Mouse (Mus musculus): ENCODE data around the gene Gm45837. TPM values are rescaled to one million over a fixed set of nuclear protein-coding genes. Genes with fewer than 3 reads are reported as not detected.

Gene Gm45837
- total and polyA plus RNA-seq, 2 experiments = not detected

GRCm38 (mm10) chr7:101449855-101450254, 39.2 kb downstream of the Gm45837 start:
- no peak for DNase-seq (ENCODE audit: extremely low read depth, low read depth, low spot score)
- Histone ChIP-seq H3K36me3 (ENCODE audit: control insufficient read depth, insufficient read depth, low read length) (no peaks in the 10 kb centered on the region), H3K27ac (replicated peaks; ENCODE audit: insufficient read depth, low read depth, low read length) (no peak overlapping the region), H3K9ac (ENCODE audit: low read depth, low read length) (no peak overlapping the region), H3K79me2 (ENCODE audit: control insufficient read depth, insufficient read depth, low read length) (no peaks in the 10 kb centered on the region), H3K27me3 (ENCODE audit: control insufficient read depth, insufficient read depth, low read length) (no peaks in the 10 kb centered on the region), H3K4me3 (ENCODE audit: insufficient read depth, low read depth, low read length) (no peak overlapping the region), H3K4me1 (ENCODE audit: control insufficient read depth, insufficient read depth, low read length) (peaks cover 1% of the 10 kb centered on the region; the same call in 1 of the 2 replicates)
- TF ChIP-seq POLR2A (IDR thresholded peaks at IDR 0.05; ENCODE audit: extremely low read depth, insufficient read depth, low read length) (no peak), CTCF (IDR thresholded peaks at IDR 0.05; ENCODE audit: low read depth, low read length) (no peak)
- WGBS = 35% methylated on average over 3 of the region's 3 CpGs

DNA sequence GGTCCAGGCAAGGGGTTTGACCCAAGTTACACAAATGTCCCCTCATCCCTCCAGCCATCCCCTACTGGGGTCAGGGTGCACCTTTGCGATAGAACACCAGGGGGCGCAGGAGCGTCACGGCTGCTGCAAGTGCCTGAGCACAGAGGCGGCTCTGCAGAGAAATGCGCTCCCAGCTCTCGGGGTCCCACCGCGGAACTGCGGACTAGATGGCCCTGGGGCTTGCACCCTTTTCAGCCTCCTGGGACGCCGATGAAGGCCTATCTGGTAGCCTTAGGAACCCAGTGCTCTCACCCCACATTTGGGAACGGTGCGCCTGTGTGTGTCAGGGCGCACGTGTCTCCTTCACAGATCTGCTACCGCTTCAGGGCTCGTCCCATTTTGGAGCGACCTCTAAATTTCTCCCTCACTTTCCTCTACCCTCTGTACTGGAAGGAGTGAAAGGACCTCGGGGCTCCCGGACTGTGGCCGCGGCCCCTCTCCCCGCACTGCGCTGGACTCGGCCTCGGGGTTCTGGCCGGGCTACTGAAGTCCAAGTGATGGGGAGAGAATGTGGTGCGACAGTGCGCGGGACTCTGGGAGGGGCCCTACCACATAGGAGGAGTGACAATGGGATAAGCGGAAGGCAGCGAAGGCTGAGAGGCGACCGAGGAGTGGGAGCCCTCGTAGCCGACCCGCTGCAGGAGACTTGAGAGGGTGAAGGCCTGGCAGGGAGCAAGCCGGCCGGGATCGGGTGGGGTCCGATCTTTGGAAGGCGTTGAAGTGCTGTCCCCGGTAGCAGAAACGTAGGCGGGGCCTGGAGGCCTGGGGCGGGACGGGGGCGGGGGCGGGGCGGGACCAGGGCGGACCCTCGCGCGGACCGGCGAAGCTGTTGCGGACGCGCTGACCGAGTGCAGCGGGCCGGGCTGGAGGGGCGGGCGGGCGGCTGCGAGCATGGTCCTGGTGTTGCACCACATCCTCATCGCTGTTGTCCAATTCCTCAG, 40.0 kb downstream of the Gm45837 start:
- no peaks in the 10 kb centered on the region for H3K27me3 ChIP-seq (ENCODE audit: control insufficient read depth, insufficient read depth, low read length)
- TF ChIP-seq POLR2A (IDR thresholded peaks at IDR 0.05; ENCODE audit: extremely low read depth, insufficient read depth, low read length) = no peak
- peak; percentile 98 for TF ChIP-seq CTCF (IDR thresholded peaks at IDR 0.05; ENCODE audit: low read depth, low read length)
- peak overlapping the region; percentile 85 for H3K4me3 ChIP-seq (ENCODE audit: insufficient read depth, low read depth, low read length)
- no peaks in the 10 kb centered on the region for H3K79me2 ChIP-seq (ENCODE audit: control insufficient read depth, insufficient read depth, low read length)
- 1% methylated on average over 64 of the region's 68 CpGs for WGBS
- peak overlapping the region; percentile 70 for H3K9ac ChIP-seq (ENCODE audit: low read depth, low read length)
- DNase-seq (ENCODE audit: extremely low read depth, low read depth, low spot score) = peak; percentile 59
- peaks cover 1% of the 10 kb centered on the region; the same call in 1 of the 2 replicates for H3K4me1 ChIP-seq (ENCODE audit: control insufficient read depth, insufficient read depth, low read length)
- H3K27ac ChIP-seq (replicated peaks; ENCODE audit: insufficient read depth, low read depth, low read length) = no peak overlapping the region
- no peaks in the 10 kb centered on the region for H3K36me3 ChIP-seq (ENCODE audit: control insufficient read depth, insufficient read depth, low read length)

DNA sequence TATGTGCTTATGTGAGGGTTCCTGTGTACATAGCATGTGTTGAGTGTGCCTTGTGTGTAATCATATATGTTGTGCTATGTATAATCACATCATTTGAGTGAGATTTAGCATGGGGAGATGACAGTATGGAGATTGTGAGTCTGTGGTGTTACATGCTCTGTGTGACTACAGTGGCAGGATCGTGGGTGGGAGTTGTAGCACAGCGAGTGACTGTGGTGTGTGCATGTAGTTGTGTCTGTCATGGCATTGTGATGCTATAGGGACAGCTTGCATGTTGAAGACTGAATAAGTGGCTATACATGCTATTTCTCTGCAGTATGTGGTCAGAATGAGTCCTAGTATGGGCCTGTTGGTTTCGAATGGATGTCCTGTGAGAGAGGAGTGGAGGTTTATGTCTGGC, 42.0 kb downstream of the Gm45837 start:
- H3K4me3 ChIP-seq (ENCODE audit: insufficient read depth, low read depth, low read length) = peak overlapping the region; percentile 66
- no peaks in the 10 kb centered on the region for H3K79me2 ChIP-seq (ENCODE audit: control insufficient read depth, insufficient read depth, low read length)
- 0 out of 2 replicates have a peak overlapping the region, but pooled peaks have one; percentile 5 for H3K27ac ChIP-seq (replicated peaks; ENCODE audit: insufficient read depth, low read depth, low read length)
- WGBS = 83% methylated on average over 3 of the region's 3 CpGs
- DNase-seq (ENCODE audit: extremely low read depth, low read depth, low spot score) = no peak
- H3K9ac ChIP-seq (ENCODE audit: low read depth, low read length) = peak overlapping the region; percentile 48
- no peaks in the 10 kb centered on the region for H3K27me3 ChIP-seq (ENCODE audit: control insufficient read depth, insufficient read depth, low read length)
- no peaks in the 10 kb centered on the region for H3K36me3 ChIP-seq (ENCODE audit: control insufficient read depth, insufficient read depth, low read length)
- H3K4me1 ChIP-seq (ENCODE audit: control insufficient read depth, insufficient read depth, low read length) = peaks cover 1% of the 10 kb centered on the region
- TF ChIP-seq CTCF (IDR thresholded peaks at IDR 0.05; ENCODE audit: low read depth, low read length) (no peak), POLR2A (IDR thresholded peaks at IDR 0.05; ENCODE audit: extremely low read depth, insufficient read depth, low read length) (no peak)

DNA sequence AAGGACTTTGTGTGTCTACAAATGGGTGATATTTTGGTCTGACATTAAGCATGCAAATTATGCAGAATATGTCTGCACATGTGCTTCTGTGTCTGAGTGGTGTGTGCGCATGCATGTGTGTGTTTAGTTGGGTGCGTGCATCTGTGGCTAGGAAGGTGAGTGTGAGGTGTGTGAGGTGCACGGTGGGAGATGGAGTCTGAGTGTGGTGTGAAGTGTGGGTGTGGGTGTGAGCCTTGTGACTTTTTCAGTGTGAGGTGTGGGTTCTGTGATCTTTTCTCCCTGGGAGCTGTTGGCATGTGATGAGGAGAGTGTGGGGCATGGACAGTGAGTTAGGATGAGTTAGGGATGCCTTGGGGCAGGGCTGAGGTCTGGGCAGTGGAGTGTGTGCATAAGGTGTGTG, 42.6 kb downstream of the Gm45837 start:
- no peak for TF ChIP-seq CTCF (IDR thresholded peaks at IDR 0.05; ENCODE audit: low read depth, low read length)
- TF ChIP-seq POLR2A (IDR thresholded peaks at IDR 0.05; ENCODE audit: extremely low read depth, insufficient read depth, low read length) = no peak
- Histone ChIP-seq H3K27ac (replicated peaks; ENCODE audit: insufficient read depth, low read depth, low read length) (peak overlapping the region; percentile 41), H3K27me3 (ENCODE audit: control insufficient read depth, insufficient read depth, low read length) (no peaks in the 10 kb centered on the region)

GRCm38 (mm10) chr7:101453725-101454124, 43.0 kb downstream of the Gm45837 start:
- no peak overlapping the region for H3K9ac ChIP-seq (ENCODE audit: low read depth, low read length)
- H3K27me3 ChIP-seq (ENCODE audit: control insufficient read depth, insufficient read depth, low read length) = no peaks in the 10 kb centered on the region
- peak; percentile 15 for DNase-seq (ENCODE audit: extremely low read depth, low read depth, low spot score)
- no peak overlapping the region for H3K4me3 ChIP-seq (ENCODE audit: insufficient read depth, low read depth, low read length)
- no peaks in the 10 kb centered on the region for H3K36me3 ChIP-seq (ENCODE audit: control insufficient read depth, insufficient read depth, low read length)
- peak overlapping the region; percentile 41; the same call in 1 of the 2 replicates for H3K27ac ChIP-seq (replicated peaks; ENCODE audit: insufficient read depth, low read depth, low read length)
- H3K79me2 ChIP-seq (ENCODE audit: control insufficient read depth, insufficient read depth, low read length) = no peaks in the 10 kb centered on the region
- TF ChIP-seq POLR2A (IDR thresholded peaks at IDR 0.05; ENCODE audit: extremely low read depth, insufficient read depth, low read length) = no peak
- TF ChIP-seq CTCF (IDR thresholded peaks at IDR 0.05; ENCODE audit: low read depth, low read length) = no peak
- H3K4me1 ChIP-seq (ENCODE audit: control insufficient read depth, insufficient read depth, low read length) = peaks cover 1% of the 10 kb centered on the region
- 40% methylated on average over 8 of the region's 8 CpGs for WGBS

More for the DNA sequence above, 42.6 kb downstream of the Gm45837 start:
- Histone ChIP-seq H3K79me2 (ENCODE audit: control insufficient read depth, insufficient read depth, low read length) (no peaks in the 10 kb centered on the region), H3K36me3 (ENCODE audit: control insufficient read depth, insufficient read depth, low read length) (no peaks in the 10 kb centered on the region), H3K9ac (ENCODE audit: low read depth, low read length) (peak overlapping the region; percentile 48; the same call in 1 of the 2 replicates), H3K4me3 (ENCODE audit: insufficient read depth, low read depth, low read length) (peak overlapping the region; percentile 66), H3K4me1 (ENCODE audit: control insufficient read depth, insufficient read depth, low read length) (peaks cover 1% of the 10 kb centered on the region)
- WGBS = 74% methylated on average over 3 of the region's 3 CpGs
- DNase-seq (ENCODE audit: extremely low read depth, low read depth, low spot score) = no peak

Measured in liver, adult 2 months (tissue).